Mouse (Mus musculus) thymus, adult 2 months (tissue): ENCODE results near the gene Qk.

Experiments used
- CTCF ChIP-seq: fragments of 200-500 bp; IDR thresholded peaks from 2 replicates; pipeline ENCODE4 v1.5.1; 2012; ENCODE audit warnings: mild to moderate bottlenecking, control low read depth, low read length, moderate library complexity, borderline replicate concordance; ENCODE audit not compliant: control insufficient read depth, poor library complexity, insufficient read depth; ENCODE audit errors: extremely low read depth
- POLR2A ChIP-seq: fragments of 200-500 bp; IDR thresholded peaks from 2 replicates; pipeline ENCODE4 v1.6.1; 2012; ENCODE audit warnings: mild to moderate bottlenecking, low read length, control low read depth, moderate library complexity; ENCODE audit not compliant: control insufficient read depth, poor library complexity, insufficient read depth; ENCODE audit errors: extremely low read depth

DNA sequence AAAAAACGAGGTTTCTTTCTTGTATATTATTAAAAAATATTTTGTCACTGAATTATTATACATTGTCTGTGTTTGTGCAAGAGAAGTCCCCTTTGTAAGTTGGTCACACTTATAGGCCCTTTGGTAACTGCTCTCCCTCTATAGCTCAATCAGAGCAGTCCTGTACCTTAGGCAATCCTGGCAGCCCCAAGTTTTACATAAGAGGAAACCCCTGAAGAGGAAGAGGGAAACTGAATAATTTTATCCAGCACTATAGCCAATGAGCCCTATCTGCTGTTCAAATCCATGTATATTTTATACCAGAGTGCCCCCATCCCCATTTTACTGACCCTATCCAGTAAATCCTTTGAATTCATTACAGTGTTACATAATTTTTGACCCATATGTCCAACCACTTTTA, 1.4 kb upstream of the Qk start:
- TF ChIP-seq CTCF: no peak
- TF ChIP-seq POLR2A: no peak
